Mouse (Mus musculus): ENCODE data around the gene Usp48. TPM values are rescaled to one million over a fixed set of nuclear protein-coding genes. Genes with fewer than 3 reads are reported as not detected.

The Usp48 gene
- polyA plus RNA-seq, 1 experiment from 2014 or later = 44.2 TPM

GRCm38 (mm10) chr4:137692107-137692902 is 98.8 kb downstream of the Usp48 start:
- Histone ChIP-seq H3K9ac (no peak overlapping the region), H3K27me3 (replicated peaks) (peaks cover 36% of the 10 kb centered on the region), H3K4me3 (no peak overlapping the region), H3K4me1 (replicated peaks) (peaks cover 13% of the 10 kb centered on the region), H3K4me2 (no peak overlapping the region), H3K9me3 (replicated peaks) (no peaks in the 10 kb centered on the region), H3K36me3 (no peaks in the 10 kb centered on the region), H3K27ac (ENCODE audit: poor library complexity, severe bottlenecking) (no peak overlapping the region)
- ATAC-seq (ENCODE audit: insufficient number of reproducible peaks, low FRiP score) = 0 out of 2 replicates have a peak, but pooled peaks have one; percentile 31
- WGBS = 78% methylated on average over 10 of the region's 10 CpGs

GRCm38 (mm10) chr4:137695300-137695699 is 101.7 kb downstream of the Usp48 start:
- H3K4me3 ChIP-seq = no peak overlapping the region
- no peak for ATAC-seq (ENCODE audit: insufficient number of reproducible peaks, low FRiP score)
- WGBS = 75% methylated on average over 8 of the region's 8 CpGs
- H3K9me3 ChIP-seq (replicated peaks) = no peaks in the 10 kb centered on the region
- no peaks in the 10 kb centered on the region for H3K36me3 ChIP-seq
- H3K4me2 ChIP-seq = no peak overlapping the region
- peaks cover 32% of the 10 kb centered on the region for H3K27me3 ChIP-seq (replicated peaks)
- H3K4me1 ChIP-seq (replicated peaks) = peaks cover 39% of the 10 kb centered on the region
- no peak overlapping the region for H3K9ac ChIP-seq
- H3K27ac ChIP-seq (ENCODE audit: poor library complexity, severe bottlenecking) = no peak overlapping the region

- peaks cover 39% of the 10 kb centered on the region for H3K4me1 ChIP-seq (replicated peaks)
- no peaks in the 10 kb centered on the region for H3K36me3 ChIP-seq
- no peak overlapping the region for H3K4me2 ChIP-seq
- WGBS = 14% methylated on average over 4 of the region's 4 CpGs
- H3K4me3 ChIP-seq = no peak overlapping the region
- H3K9ac ChIP-seq = no peak overlapping the region
- no peak for ATAC-seq (ENCODE audit: insufficient number of reproducible peaks, low FRiP score)
- H3K9me3 ChIP-seq (replicated peaks) = no peaks in the 10 kb centered on the region
- H3K27me3 ChIP-seq (replicated peaks) = peaks cover 37% of the 10 kb centered on the region
- H3K27ac ChIP-seq (ENCODE audit: poor library complexity, severe bottlenecking) = no peak overlapping the region
Measured at GRCm38 (mm10) chr4:137695900-137696299, 102.3 kb downstream of the Usp48 start.

GRCm38 (mm10) chr4:137697156-137697885 is 103.8 kb downstream of the Usp48 start:
- Histone ChIP-seq H3K9ac (no peak overlapping the region), H3K4me2 (no peak overlapping the region), H3K36me3 (no peaks in the 10 kb centered on the region), H3K27me3 (replicated peaks) (peaks cover 30% of the 10 kb centered on the region), H3K27ac (ENCODE audit: poor library complexity, severe bottlenecking) (no peak overlapping the region), H3K4me1 (replicated peaks) (peaks cover 44% of the 10 kb centered on the region), H3K4me3 (no peak overlapping the region), H3K9me3 (replicated peaks) (no peaks in the 10 kb centered on the region)
- 73% methylated on average over 13 of the region's 13 CpGs for WGBS
- ATAC-seq (ENCODE audit: insufficient number of reproducible peaks, low FRiP score) = 0 out of 2 replicates have a peak, but pooled peaks have one; percentile 15

- ATAC-seq (ENCODE audit: insufficient number of reproducible peaks, low FRiP score) = 0 out of 2 replicates have a peak, but pooled peaks have one; percentile 20
- Histone ChIP-seq H3K9me3 (replicated peaks) (no peaks in the 10 kb centered on the region), H3K27me3 (replicated peaks) (peaks cover 31% of the 10 kb centered on the region), H3K4me1 (replicated peaks) (peaks cover 44% of the 10 kb centered on the region), H3K9ac (no peak overlapping the region), H3K36me3 (no peaks in the 10 kb centered on the region), H3K4me2 (no peak overlapping the region), H3K4me3 (no peak overlapping the region), H3K27ac (ENCODE audit: poor library complexity, severe bottlenecking) (no peak overlapping the region)
- 70% methylated on average over 7 of the region's 7 CpGs for WGBS
Measured at GRCm38 (mm10) chr4:137698076-137698985, 104.8 kb downstream of the Usp48 start.

GRCm38 (mm10) chr4:137699264-137700211 is 106.0 kb downstream of the Usp48 start:
- no peak for ATAC-seq (ENCODE audit: insufficient number of reproducible peaks, low FRiP score)
- peaks cover 44% of the 10 kb centered on the region for H3K4me1 ChIP-seq (replicated peaks)
- H3K36me3 ChIP-seq = no peaks in the 10 kb centered on the region
- WGBS = 45% methylated on average over 21 of the region's 21 CpGs
- H3K4me2 ChIP-seq = no peak overlapping the region
- no peak overlapping the region for H3K4me3 ChIP-seq
- no peak overlapping the region for H3K9ac ChIP-seq
- no peak overlapping the region for H3K27ac ChIP-seq (ENCODE audit: poor library complexity, severe bottlenecking)
- H3K27me3 ChIP-seq (replicated peaks) = peaks cover 34% of the 10 kb centered on the region; the same call in 1 of the 2 replicates
- no peaks in the 10 kb centered on the region for H3K9me3 ChIP-seq (replicated peaks)

GRCm38 (mm10) chr4:137700960-137701359 is 107.4 kb downstream of the Usp48 start:
- no peak overlapping the region for H3K9ac ChIP-seq
- peaks cover 38% of the 10 kb centered on the region for H3K4me1 ChIP-seq (replicated peaks)
- no peaks in the 10 kb centered on the region for H3K36me3 ChIP-seq
- H3K4me3 ChIP-seq = no peak overlapping the region
- 32% methylated on average over 6 of the region's 6 CpGs for WGBS
- H3K4me2 ChIP-seq = no peak overlapping the region
- no peak for ATAC-seq (ENCODE audit: insufficient number of reproducible peaks, low FRiP score)
- H3K9me3 ChIP-seq (replicated peaks) = no peaks in the 10 kb centered on the region
- H3K27ac ChIP-seq (ENCODE audit: poor library complexity, severe bottlenecking) = no peak overlapping the region
- peaks cover 47% of the 10 kb centered on the region for H3K27me3 ChIP-seq (replicated peaks)

GRCm38 (mm10) chr4:137703077-137703476 is 109.5 kb downstream of the Usp48 start:
- H3K36me3 ChIP-seq = no peaks in the 10 kb centered on the region
- no peak overlapping the region for H3K27ac ChIP-seq (ENCODE audit: poor library complexity, severe bottlenecking)
- no peak for ATAC-seq (ENCODE audit: insufficient number of reproducible peaks, low FRiP score)
- no peaks in the 10 kb centered on the region for H3K9me3 ChIP-seq (replicated peaks)
- H3K4me3 ChIP-seq = no peak overlapping the region
- peaks cover 65% of the 10 kb centered on the region for H3K27me3 ChIP-seq (replicated peaks)
- peaks cover 37% of the 10 kb centered on the region for H3K4me1 ChIP-seq (replicated peaks)
- H3K4me2 ChIP-seq = no peak overlapping the region
- no peak overlapping the region for H3K9ac ChIP-seq
- 79% methylated on average over 5 of the region's 5 CpGs for WGBS

- Histone ChIP-seq H3K4me2 (no peak overlapping the region), H3K9me3 (replicated peaks) (no peaks in the 10 kb centered on the region), H3K27ac (ENCODE audit: poor library complexity, severe bottlenecking) (no peak overlapping the region), H3K9ac (no peak overlapping the region), H3K27me3 (replicated peaks) (peaks cover 80% of the 10 kb centered on the region), H3K4me3 (no peak overlapping the region), H3K4me1 (replicated peaks) (peaks cover 25% of the 10 kb centered on the region), H3K36me3 (no peaks in the 10 kb centered on the region)
- 62% methylated on average over 2 of the region's 2 CpGs for WGBS
- no peak for ATAC-seq (ENCODE audit: insufficient number of reproducible peaks, low FRiP score)
Measured at GRCm38 (mm10) chr4:137704561-137704960, 111.0 kb downstream of the Usp48 start.

- no peaks in the 10 kb centered on the region for H3K36me3 ChIP-seq
- H3K27ac ChIP-seq (ENCODE audit: poor library complexity, severe bottlenecking) = no peak overlapping the region
- no peaks in the 10 kb centered on the region for H3K9me3 ChIP-seq (replicated peaks)
- WGBS = 68% methylated on average over 5 of the region's 5 CpGs
- H3K4me3 ChIP-seq = no peak overlapping the region
- no peak overlapping the region for H3K4me2 ChIP-seq
- H3K4me1 ChIP-seq (replicated peaks) = peaks cover 18% of the 10 kb centered on the region
- H3K27me3 ChIP-seq (replicated peaks) = peaks cover 82% of the 10 kb centered on the region
- no peak overlapping the region for H3K9ac ChIP-seq
- ATAC-seq (ENCODE audit: insufficient number of reproducible peaks, low FRiP score) = no peak
Measured at GRCm38 (mm10) chr4:137705379-137705778, 111.8 kb downstream of the Usp48 start.
